Mouse (Mus musculus): ENCODE results near the gene Plxna1.

Gene Plxna1

DNA sequence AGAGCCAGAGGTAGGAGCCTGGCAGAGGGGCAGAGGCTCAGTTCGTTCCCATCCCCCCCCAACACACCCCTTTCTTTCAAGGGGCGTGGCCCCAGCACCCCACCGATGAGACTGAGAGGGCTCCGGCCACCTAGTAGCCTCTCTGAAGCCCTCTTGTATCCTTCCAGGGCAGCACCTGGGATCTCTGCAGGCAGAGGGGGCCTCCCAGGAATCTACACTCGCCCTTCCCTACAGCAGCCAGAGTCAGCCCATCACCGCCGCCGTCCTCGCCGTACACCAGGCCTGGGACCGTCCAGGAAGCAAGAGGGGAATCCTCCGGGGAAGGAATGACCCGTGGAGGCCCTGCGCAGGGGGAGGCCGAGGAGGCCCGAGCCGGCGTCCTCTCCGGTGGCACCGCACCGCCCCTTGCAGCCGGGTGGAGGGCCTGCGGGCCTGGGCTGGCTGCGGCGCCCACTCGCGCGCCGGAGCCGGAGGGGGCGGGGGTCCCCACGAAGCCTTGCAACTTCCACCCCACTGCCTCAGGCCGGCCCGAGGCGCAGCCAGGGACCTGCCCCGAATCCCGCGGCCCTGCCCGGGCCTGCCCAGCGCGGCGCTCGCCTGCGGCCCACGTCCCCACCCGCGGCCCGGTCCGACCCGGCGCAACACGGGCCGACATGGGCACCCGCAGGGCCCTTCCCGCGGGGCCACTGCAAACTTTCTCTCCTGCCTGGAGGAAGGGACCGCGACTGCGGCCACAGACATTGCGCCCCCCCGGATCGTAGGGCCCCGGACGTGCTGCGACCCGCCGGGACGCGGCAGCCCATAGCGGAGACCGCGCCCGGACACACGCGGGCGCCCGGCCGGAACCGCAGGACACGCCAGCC, 771 bp downstream of the Plxna1 start:
- in situ Hi-C loops (cut with MboI, MseI) = loop anchor here (5.0 kb wide), 1 partner anchor 271 kb away; no protein-coding TSS in a partner anchor

DNA sequence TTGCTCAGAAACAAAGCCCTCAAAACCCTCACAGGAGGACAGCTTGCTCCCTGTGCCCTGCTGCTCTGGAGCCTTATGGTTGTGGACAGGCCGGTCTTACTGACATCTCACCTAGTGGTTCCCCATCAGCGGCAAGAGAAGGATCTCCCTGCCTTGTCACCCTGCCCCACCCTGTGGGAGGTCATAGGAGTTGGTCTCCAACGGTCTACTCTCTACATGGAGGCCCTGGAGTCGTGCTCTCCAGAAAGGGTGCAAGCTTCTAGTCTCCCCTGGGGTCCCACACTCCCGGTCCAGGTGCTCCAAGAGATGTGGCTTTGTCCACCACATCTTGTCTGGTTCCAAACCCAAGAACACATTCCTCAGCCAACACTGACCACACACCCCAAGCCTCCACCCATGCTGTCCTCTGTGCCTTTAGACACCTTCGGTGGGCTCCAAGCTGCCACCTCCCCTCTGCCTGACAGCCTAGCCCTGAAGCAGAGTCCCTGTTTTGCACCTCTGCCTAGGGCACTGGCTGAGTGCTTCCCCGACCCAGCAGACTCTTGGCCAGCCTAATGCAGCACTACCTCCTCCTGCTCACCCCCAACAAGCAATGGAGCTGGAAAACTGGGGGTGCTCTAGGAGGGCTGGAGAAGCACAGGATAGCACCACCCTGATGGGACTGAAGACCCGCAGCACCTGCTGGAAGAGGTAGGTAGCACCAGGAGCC, 1.6 kb downstream of the Plxna1 start:
- in situ Hi-C loops (cut with MboI, MseI) = loop anchor here (5.0 kb wide), 1 partner anchor 271 kb away; no protein-coding TSS in a partner anchor

DNA sequence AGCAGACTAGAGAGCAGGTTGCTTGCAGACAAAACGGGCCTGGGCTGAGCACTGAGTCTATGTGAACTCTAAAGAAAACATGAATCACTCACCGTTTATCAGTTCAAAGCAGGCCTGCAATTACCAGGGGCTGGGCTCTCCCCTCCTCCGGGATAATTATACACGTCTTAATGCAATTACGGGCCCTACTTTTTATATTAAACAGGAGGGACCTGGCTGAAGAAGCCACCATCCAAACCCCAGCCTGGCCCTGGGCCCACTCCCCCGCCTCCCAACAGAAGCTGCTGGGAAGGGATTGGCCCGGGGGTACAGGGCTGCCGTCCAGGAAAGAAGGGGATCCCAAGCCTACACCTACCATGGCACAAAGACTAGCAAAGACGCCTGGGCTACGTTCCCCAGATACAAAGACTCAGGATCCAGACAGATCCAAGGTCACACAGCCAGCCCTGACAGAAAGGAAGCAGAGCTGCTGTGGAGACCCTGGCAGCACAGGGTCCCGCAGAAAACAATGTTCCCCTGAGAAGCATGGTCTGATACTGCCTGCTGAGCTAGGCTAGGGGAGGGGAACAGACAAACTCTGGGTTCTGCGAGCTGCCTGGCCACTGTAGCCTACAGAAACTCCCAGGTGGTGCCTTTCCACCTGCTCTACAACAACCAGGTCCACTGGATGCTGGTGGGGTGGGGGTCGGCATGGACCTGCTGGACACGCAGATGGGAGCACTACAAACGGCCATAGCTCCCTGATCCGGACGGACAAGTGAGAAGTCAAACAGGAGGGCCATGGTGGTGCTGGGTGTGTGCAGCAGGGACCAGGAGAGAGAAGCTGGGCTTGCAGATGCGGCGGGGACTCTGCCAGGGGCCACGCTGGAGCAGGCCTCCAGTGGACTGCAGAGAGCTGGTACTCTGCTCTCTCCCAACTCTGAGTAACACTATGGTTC, 2.4 kb downstream of the Plxna1 start:
- in situ Hi-C loops (cut with MboI, MseI) = loop anchor here (5.0 kb wide), 1 partner anchor 272 kb away; no protein-coding TSS in a partner anchor

DNA sequence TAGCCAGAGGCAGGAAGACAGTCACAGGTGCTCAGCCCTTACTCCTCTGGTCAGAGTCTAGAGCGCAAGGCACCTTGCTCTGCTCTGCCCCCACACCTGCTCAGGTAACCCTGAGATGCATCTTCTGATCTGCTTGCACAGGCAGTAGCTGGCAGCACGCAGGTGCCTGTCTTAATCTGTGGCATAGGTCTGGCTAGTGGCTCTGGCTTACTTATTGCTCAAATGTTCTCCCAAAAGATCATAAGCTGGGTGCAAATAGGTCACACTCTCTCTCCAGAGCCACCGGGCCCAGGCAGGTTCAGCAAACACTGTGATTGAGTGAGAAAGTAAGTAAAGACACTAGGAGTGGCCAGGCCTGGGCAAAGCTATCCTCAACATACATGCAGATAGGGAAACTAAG, 3.2 kb downstream of the Plxna1 start:
- in situ Hi-C loops (cut with MboI, MseI) = no loop called here

DNA sequence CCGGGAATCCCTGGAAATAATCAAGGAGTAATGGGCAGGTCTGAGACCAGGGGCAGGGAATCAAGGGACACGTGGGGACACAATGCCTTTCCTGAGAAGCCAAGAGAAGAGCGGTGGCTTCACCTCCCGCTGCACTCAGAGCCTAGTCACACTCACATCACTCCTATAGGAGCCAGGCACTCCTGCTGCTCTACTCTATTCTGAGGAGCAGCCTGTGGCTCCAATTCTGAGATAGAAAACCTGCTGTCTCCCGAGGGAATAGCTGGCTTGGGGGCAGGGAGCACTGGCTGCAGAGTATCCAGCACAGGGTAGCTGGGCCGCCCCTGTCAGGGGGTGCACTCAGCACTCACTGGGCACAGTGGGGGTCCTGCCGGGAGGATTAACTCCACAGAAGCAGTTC, 6.8 kb downstream of the Plxna1 start:
- in situ Hi-C loops (cut with MboI, MseI) = no loop called here

DNA sequence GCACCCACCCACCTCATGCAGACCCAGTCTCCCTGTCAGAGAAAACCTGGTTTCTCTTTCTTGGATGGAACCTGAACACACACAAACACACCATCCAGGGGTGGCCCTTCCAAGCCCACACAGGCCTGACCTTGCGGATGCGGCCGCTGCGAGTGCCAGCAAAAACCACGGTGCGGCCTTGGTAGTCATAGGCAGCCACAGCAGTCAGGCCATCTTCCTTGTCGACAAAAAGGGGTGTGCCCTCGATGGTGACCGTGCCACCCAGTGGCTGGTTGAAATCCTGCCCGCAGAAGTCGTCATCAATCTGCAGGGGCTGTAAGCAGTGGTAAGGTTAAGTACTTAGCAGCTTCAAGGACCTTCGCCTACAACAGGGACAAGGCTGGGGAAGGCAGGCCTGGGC, 7.7 kb downstream of the Plxna1 start:
- in situ Hi-C loops (cut with MboI, MseI) = no loop called here

DNA sequence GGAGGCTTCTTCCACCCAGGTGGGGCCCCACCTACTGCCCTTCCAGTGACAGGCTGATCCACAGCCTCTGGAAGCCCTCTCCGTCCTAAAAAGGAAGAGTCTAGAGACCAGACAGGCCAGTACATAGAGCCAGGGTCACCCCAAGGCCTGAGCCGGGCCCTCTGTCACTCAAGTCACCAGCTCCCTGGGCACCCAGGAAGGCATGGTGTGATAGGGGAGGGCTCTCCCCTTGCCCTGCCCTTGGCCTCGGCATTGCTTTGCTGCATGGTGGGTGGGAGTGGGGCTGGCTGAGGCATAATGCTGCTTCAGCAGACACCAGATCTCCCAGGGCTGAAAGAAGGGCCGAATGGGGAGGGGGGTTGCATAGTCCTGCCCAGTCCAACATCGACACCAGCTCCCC, 8.3 kb downstream of the Plxna1 start:
- in situ Hi-C loops (cut with MboI, MseI) = no loop called here

- in situ Hi-C loops (cut with MboI, MseI) = no loop called here
Observed at GRCm38 (mm10) chr6:89353101-89353500, 9.3 kb downstream of the Plxna1 start.

GRCm38 (mm10) chr6:89351441-89352137, 10.8 kb downstream of the Plxna1 start:
- in situ Hi-C loops (cut with MboI, MseI) = no loop called here

- in situ Hi-C loops (cut with MboI, MseI) = no loop called here
Observed at GRCm38 (mm10) chr6:89350520-89350919, 11.9 kb downstream of the Plxna1 start.

DNA sequence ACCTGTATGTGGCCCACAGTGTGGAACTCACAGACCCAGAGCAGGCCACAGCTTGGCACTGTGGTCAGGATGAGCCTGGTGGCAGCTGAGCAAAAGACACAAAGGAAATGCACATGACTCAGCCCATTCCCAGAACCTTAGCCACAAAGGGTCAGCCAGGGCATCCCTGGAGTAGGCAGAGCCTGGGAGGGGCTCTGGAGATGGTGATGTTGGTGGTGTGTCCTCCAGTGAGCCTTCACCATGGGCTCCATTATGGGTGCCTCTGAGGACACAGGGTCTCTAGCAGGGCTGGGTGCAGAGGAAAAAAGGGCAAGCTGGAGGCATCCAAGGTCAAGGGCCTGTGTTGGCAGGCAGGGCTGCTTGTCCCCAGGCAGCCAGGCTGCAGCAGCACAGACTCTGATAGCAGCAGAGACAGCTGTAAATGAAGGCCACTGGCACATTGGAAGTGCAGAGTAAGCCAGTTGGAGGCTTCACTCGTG, 12.3 kb downstream of the Plxna1 start:
- in situ Hi-C loops (cut with MboI, MseI) = no loop called here

- in situ Hi-C loops (cut with MboI, MseI) = no loop called here
Observed at GRCm38 (mm10) chr6:89348363-89348762, 14.1 kb downstream of the Plxna1 start.

GRCm38 (mm10) chr6:89347792-89348191, 14.6 kb downstream of the Plxna1 start:
- in situ Hi-C loops (cut with MboI, MseI) = no loop called here

GRCm38 (mm10) chr6:89345855-89346254, 16.6 kb downstream of the Plxna1 start:
- in situ Hi-C loops (cut with MboI, MseI) = no loop called here

GRCm38 (mm10) chr6:89345486-89345785, 17.0 kb downstream of the Plxna1 start:
- in situ Hi-C loops (cut with MboI, MseI) = no loop called here

GRCm38 (mm10) chr6:89344613-89345485, 17.6 kb downstream of the Plxna1 start:
- in situ Hi-C loops (cut with MboI, MseI) = no loop called here

GRCm38 (mm10) chr6:89341981-89342380, 20.4 kb downstream of the Plxna1 start:
- in situ Hi-C loops (cut with MboI, MseI) = no loop called here

- in situ Hi-C loops (cut with MboI, MseI) = no loop called here
Observed at GRCm38 (mm10) chr6:89339447-89339846, 23.0 kb downstream of the Plxna1 start.

DNA sequence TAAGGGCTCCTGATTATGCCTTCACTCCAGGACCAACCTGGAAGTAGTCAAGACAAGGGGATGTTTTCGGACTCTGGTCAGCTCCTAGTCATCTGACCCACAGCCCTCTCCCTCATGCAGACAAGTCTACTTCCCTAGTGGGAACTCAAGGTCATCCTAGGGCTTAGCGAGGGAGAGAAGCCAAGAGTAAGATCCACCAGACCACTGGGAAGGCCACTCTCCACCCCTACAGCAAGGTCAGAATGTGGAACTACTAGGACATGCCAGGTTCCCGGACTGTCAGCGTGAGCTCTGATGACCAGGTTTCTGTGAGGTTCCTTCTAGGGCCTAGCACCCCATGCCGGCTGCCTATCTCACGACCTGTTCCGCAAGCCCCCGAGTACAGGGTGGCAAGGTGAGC, 23.7 kb downstream of the Plxna1 start:
- in situ Hi-C loops (cut with MboI, MseI) = no loop called here

- in situ Hi-C loops (cut with MboI, MseI) = no loop called here
Observed at GRCm38 (mm10) chr6:89337574-89337973, 24.8 kb downstream of the Plxna1 start.

All from regulatory T cell (primary cell).